Mouse (Mus musculus) kidney, adult 18-20 months (tissue): Measurements from ENCODE around the gene Osbp2.

ENCODE experiments used
- DNase-seq: peaks from one replicate; pipeline ENCODE4 v3.0.0; 2021

Gene Osbp2

DNA sequence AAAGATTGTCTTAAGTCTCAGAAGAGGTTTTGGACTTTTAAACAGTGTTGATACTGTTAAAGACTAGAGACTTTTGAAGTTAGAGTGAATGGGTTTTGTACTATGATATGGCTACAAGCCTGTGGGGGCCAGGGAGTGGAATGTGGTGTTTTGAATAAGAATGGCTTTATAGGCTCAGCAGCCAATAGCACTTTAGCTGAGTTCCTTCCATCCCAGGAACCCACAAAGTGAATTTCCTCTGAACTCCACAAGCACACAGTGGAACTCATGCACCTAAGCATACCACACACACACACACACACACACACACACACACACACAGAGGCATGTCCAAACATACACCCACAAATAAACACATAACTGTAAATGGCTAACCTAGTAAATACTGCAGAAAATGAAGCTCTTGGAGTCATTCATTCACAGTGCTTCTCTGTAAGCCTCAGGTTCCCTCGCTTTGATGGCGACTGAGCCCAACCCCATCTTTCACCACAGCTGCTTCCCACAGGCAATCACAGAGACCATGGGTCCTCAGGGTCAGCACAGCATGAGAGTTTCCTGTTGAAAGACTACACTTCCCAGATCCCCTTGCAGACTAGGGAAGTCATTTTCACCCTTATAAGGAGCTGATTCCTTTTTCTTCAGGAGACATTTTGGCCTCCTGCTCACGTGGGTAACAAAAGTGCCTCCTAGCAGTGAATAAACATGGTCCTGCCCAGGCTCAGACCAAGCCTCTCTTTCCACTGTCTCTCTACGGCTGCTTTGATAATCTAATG lies 45.5 kb downstream of the Osbp2 start:
- DNase-seq: no peak

- no peak for DNase-seq
Observed at GRCm38 (mm10) chr11:3815951-3816350, 47.8 kb downstream of the Osbp2 start.

DNA sequence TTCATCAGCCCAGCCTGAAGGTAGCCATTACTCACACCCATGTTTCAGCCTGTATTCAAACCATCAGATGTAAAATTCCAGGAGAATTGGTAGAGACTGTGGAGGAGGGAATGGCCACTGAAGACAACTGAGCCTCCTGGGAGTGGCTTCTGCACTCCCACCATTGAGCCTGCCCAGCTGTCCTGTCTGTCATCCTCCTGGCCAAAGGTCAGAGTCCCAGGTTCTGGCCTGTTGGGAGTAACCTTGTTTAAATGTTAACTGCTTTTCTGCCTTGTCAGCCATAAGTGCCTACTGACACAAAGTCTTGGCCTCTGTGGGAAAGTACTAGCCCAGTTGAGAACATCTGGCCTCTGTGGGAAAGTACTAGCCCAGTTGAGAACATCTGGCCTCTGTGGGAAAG lies 50.4 kb downstream of the Osbp2 start:
- DNase-seq: peak; percentile 66

DNA sequence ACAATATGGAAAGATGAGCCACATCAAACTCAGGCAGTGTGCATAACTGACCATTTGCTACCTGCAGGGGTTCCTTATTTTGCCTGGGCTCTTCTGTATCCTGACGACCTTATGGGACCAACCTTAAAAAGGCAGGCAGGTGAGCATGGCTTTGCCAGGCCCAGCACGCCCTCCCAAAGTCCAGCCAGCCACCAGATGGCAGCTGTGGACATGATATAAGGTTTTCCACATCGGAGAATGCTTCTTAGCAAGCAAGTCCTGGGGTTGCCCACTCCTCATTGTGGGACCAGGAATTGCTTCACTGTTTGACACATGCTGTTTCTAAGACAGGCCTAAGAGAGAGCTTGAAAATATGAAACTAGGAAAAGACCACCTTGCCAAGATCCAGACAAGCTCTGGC lies 55.5 kb downstream of the Osbp2 start:
- peak; percentile 70 for DNase-seq

- DNase-seq: peak; percentile 29
Observed at GRCm38 (mm10) chr11:3805362-3805761, 58.3 kb downstream of the Osbp2 start.

GRCm38 (mm10) chr11:3804639-3805038 lies 59.1 kb downstream of the Osbp2 start:
- DNase-seq: no peak

GRCm38 (mm10) chr11:3802057-3802456 lies 61.6 kb downstream of the Osbp2 start:
- no peak for DNase-seq

- no peak for DNase-seq
Observed at GRCm38 (mm10) chr11:3797631-3798215, 66.0 kb downstream of the Osbp2 start.

GRCm38 (mm10) chr11:3790736-3791135 lies 73.0 kb downstream of the Osbp2 start:
- DNase-seq: no peak

- DNase-seq: peak; percentile 59
Observed at GRCm38 (mm10) chr11:3789919-3790318, 73.8 kb downstream of the Osbp2 start.

- peak; percentile 87 for DNase-seq
Observed at GRCm38 (mm10) chr11:3786564-3786963, 77.1 kb downstream of the Osbp2 start.

- no peak for DNase-seq
Observed at GRCm38 (mm10) chr11:3775263-3775644, 88.4 kb downstream of the Osbp2 start.

- DNase-seq: no peak
Observed at GRCm38 (mm10) chr11:3774463-3775262, 89.0 kb downstream of the Osbp2 start.

- no peak for DNase-seq
Observed at GRCm38 (mm10) chr11:3773782-3774462, 89.8 kb downstream of the Osbp2 start.

GRCm38 (mm10) chr11:3773136-3773535 lies 90.6 kb downstream of the Osbp2 start:
- no peak for DNase-seq

- no peak for DNase-seq
Observed at GRCm38 (mm10) chr11:3771348-3771747, 92.4 kb downstream of the Osbp2 start.

DNA sequence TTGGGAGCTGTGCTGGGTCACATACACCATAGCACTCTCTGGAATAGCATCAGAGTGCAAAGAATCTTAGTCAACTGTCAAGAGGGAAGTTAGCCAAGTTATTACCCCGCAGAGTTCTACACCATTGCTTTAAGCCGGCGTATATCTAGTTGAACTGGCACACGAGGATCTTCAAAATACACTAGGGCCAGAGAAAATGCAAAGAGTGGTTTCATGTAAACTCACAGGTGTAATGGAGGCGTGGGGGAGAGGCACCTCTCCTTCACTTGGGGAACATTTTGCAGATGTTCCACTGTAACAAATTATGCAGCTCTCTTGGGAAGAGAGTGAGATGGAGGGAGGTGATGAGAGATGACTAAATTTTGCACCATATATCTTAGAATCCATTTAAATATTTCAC lies 95.9 kb downstream of the Osbp2 start:
- DNase-seq: no peak

GRCm38 (mm10) chr11:3766964-3767363 lies 96.7 kb downstream of the Osbp2 start:
- DNase-seq: no peak

DNA sequence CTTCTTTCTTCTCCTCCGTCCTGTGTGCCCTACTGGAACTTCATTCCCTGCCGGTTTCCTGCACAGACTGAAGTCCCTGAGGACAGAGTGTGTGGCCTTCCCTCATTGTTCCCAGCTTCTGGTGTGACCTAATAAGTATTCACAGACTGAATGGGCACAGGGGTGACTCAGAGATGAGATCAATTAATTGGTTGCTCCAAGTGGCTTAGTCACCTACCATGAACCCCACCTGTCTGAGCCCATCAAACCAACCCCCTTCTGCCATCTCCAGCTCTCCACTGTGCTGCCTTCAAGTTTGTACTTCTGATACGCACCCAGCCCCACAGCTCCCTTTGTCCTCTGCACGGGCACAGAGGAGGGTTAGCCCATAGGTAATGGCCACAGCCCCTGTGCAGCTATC lies 99.4 kb downstream of the Osbp2 start:
- DNase-seq: no peak

DNA sequence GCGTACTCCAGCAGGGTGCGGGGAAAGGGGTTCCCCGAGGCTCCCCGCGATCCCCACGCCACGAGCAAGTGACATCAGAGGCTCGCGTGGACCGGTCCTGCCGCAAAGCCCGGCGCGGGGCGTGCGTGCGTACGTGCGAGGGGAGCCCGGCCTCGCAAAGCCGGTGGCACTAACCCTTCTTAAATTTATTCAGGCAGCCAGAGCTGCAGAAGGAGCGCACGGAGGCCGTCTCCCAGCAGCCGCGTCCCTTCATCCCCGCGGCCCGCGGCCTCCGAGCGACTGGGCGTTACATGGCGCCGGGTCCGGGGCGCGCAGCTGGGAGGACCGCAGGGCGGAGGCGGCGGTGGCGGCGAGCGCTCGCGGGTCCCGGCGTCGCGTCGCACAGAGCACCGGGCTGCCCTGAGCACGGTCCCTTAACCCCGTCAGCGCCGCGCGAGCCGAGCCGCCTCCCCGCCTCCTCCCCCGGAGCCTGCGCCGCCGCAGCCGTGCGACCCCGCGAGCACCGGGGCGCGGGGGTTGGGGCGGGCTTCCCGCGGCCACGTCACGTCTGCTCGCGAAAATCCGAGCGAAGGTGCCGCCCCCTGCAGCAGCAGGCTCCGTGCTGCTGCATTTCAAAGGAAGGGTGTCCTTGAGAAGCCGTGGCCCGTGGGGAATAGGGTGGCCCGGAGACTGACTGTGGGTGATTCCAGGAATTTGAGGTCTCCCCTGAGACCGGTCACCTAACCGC lies 101.8 kb downstream of the Osbp2 start:
- DNase-seq: peak; percentile 18

GRCm38 (mm10) chr11:3761339-3761738 lies 102.4 kb downstream of the Osbp2 start:
- DNase-seq: no peak

GRCm38 (mm10) chr11:3759433-3759832 lies 104.3 kb downstream of the Osbp2 start:
- DNase-seq: no peak

GRCm38 (mm10) chr11:3755341-3755740 lies 108.4 kb downstream of the Osbp2 start:
- DNase-seq: no peak
